Mouse (Mus musculus) midbrain, embryonic 15.5 days (tissue): Measurements from ENCODE around the gene Chek2. TPM values are rescaled to one million over a fixed set of nuclear protein-coding genes. Genes with fewer than 3 reads are reported as not detected.
A peak's percentile ranks its signal among the peaks of the same experiment; 100 is the strongest.
"Not testable (repeated sequence)": the region's sequence is repeated elsewhere in the genome, so short reads cannot be mapped to it uniquely, and the experiment has no call there.

Experiments
- ATAC-seq: fragments of 200-750 bp; cut with Nextera tagmentation; replicated peaks from 2 replicates; pipeline ENCODE4 v1.8.0; 2017; ENCODE audit warnings: moderate TSS enrichment
- H3K27ac ChIP-seq: fragments of 300-500 bp; sonication (generic); 2 replicates; pipeline ENCODE4 v1.5.1; 2015; ENCODE audit warnings: mild to moderate bottlenecking, inconsistent platforms
- H3K27me3 ChIP-seq: fragments of 300-500 bp; sonication (generic); replicated peaks from 2 replicates; pipeline ENCODE4 v1.6.1; 2015; ENCODE audit warnings: inconsistent platforms
- H3K36me3 ChIP-seq: fragments of 300-500 bp; sonication (generic); replicated peaks from 2 replicates; pipeline ENCODE4 v1.6.1; 2015; ENCODE audit warnings: inconsistent platforms
- H3K4me1 ChIP-seq: fragments of 300-500 bp; sonication (generic); 2 replicates; pipeline ENCODE4 v1.6.1; 2015; ENCODE audit warnings: inconsistent platforms
- H3K4me2 ChIP-seq: fragments of 300-500 bp; sonication (generic); 2 replicates; pipeline ENCODE4 v1.6.1; 2015; ENCODE audit warnings: inconsistent platforms, mild to moderate bottlenecking, moderate library complexity
- H3K4me3 ChIP-seq: fragments of 300-500 bp; sonication (generic); 2 replicates; pipeline ENCODE4 v1.5.1; 2015; ENCODE audit warnings: mild to moderate bottlenecking, inconsistent platforms
- H3K9ac ChIP-seq: fragments of 300-500 bp; sonication (generic); 2 replicates; pipeline ENCODE4 v1.6.1; 2015; ENCODE audit warnings: mild to moderate bottlenecking, inconsistent platforms
- H3K9me3 ChIP-seq: fragments of 300-500 bp; sonication (generic); 2 replicates; pipeline ENCODE4 v1.6.1; 2016; ENCODE audit warnings: inconsistent platforms
- WGBS: fragments of 180-500 bp; shearing (Covaris S2); methylation state at CpG from one replicate; pipeline ENCODE4 v1.1.7; 2015; ENCODE audit warnings: mixed read lengths; 5-methylcytosine and 5-hydroxymethylcytosine counted together
- polyA plus RNA-seq: library from polyadenylated mRNA; unstranded; fragments of >200 nt; fragmentation: Nextera tagmentation; extraction: Ambion mirVana; gene quantifications from 2 replicates; pipeline ENCODE4 v1.2.1, GENCODE M21; 2015

The Chek2 gene
- polyA plus RNA-seq, 1 experiment from 2014 or later, result 5.0 TPM

- under 1% methylated on average over 27 of the region's 27 CpGs for WGBS
- ATAC-seq, result peak; percentile 1; the same call in 1 of the 2 replicates
- H3K4me1 ChIP-seq, result peaks cover 52% of the 10 kb centered on the region
These were observed 30.7 kb upstream of the Chek2 start for GRCm38 (mm10) chr5:110808821-110809666.

DNA sequence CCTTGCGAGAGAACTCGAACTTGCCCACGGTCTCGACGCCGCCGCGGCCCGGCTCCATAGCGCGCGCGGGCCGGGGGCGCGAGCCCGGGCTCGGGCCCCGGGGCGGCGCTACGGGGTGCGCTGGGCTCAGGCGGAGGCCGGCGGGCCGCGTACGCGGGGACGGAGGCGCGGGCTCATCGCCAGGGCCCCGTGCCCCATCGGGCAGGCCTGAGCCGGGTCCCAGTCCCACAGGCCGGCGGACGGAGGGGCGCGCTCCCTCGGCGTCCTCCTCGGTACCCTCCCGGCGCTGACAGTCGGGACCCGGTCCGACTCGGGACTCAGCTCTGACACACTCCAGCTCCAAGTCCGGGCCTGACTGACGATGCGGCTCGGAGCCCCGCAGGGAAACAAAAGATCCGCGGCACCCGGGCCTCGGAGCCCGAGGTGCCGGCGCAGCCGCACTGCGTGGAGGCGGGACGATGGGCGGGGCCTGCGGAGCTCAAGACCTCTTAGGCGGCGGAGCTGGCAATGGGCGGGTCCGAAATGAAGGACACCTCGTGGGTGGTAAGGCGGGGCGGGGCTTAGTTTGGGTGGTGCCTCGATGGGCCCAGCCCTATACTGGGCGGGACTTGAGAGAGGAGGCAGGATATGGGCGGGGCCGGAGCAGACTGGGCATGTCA is 30.0 kb upstream of the Chek2 start, which contains the start of gene Ulk1:
Ulk1 (minus strand) TSS at position 431 of the 659 bp plus-strand sequence.
- peaks cover 48% of the 10 kb centered on the region for H3K4me1 ChIP-seq
- peak within 1 kb of the TSS; percentile 85 for H3K4me3 ChIP-seq
- ATAC-seq, result peak; percentile 96
- H3K4me2 ChIP-seq, result peak within 1 kb of the TSS; percentile 92
- no peaks in the 10 kb centered on the region for H3K36me3 ChIP-seq
- H3K27me3 ChIP-seq, result no peaks in the 10 kb centered on the region
- WGBS, result under 1% methylated on average over 79 of the region's 80 CpGs
- H3K27ac ChIP-seq, result peak within 1 kb of the TSS; percentile 85
- H3K9ac ChIP-seq, result peak within 1 kb of the TSS; percentile 87
- no peaks in the 10 kb centered on the region for H3K9me3 ChIP-seq

More at GRCm38 (mm10) chr5:110808821-110809666, 30.7 kb upstream of the Chek2 start:
- peak overlapping the region; percentile 92 for H3K4me2 ChIP-seq
- H3K4me3 ChIP-seq, result peak overlapping the region; percentile 85
- H3K9ac ChIP-seq, result peak overlapping the region; percentile 87
- H3K27ac ChIP-seq, result peak overlapping the region; percentile 85
- H3K36me3 ChIP-seq, result 0 out of 2 replicates have a peak, but pooled peaks cover 4% of the 10 kb centered on the region
- no peaks in the 10 kb centered on the region for H3K27me3 ChIP-seq
- H3K9me3 ChIP-seq, result no peaks in the 10 kb centered on the region

GRCm38 (mm10) chr5:110824421-110824820 is 15.4 kb upstream of the Chek2 start:
- H3K27ac ChIP-seq, result no peak overlapping the region
- no peaks in the 10 kb centered on the region for H3K27me3 ChIP-seq
- no peaks in the 10 kb centered on the region for H3K36me3 ChIP-seq
- 92% methylated on average over 4 of the region's 4 CpGs for WGBS
- H3K9me3 ChIP-seq, result no peaks in the 10 kb centered on the region
- no peak overlapping the region for H3K9ac ChIP-seq
- H3K4me1 ChIP-seq, result no peaks in the 10 kb centered on the region
- no peak overlapping the region for H3K4me3 ChIP-seq
- ATAC-seq, result no peak
- H3K4me2 ChIP-seq, result no peak overlapping the region

DNA sequence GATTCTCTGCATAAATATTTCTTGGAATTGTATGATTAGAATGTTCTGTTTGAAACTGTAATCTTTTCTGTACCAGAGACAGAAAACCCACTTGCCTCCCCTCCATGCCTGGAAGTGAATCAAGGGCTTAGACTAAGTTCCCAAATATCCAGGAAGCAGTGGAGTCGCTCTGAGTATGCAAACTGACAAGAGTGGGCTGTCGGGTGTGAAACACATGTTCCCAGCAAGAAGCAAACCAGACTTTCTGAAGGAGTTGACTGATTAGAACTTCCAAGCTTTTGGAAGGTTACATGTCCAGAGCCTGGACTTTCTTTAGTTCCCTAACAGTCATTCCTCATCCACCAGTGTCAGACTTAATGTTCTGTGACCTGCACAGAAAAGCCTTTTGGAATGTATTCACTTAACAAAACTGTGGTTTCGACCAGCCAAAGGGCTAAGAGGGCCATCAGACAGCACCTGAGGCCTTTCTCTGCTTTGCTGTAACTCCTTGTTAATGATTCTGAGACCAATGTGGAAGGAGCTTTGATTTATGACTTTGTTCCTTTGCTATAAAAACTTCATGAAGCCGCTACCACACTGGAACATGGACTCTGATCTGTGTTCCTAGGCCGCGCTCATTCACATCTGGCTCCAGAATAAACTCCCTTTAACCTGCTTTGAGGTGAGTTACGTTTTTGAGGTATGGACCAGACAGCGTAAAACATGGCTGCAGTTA is 12.8 kb upstream of the Chek2 start:
- Histone ChIP-seq H3K4me3 (no peak overlapping the region), H3K27ac (no peak overlapping the region), H3K9ac (no peak overlapping the region), H3K9me3 (no peaks in the 10 kb centered on the region), H3K36me3 (no peaks in the 10 kb centered on the region), H3K4me1 (no peaks in the 10 kb centered on the region), H3K4me2 (no peak overlapping the region), H3K27me3 (no peaks in the 10 kb centered on the region)
- ATAC-seq, result no peak
- 92% methylated on average over 8 of the region's 8 CpGs for WGBS

DNA sequence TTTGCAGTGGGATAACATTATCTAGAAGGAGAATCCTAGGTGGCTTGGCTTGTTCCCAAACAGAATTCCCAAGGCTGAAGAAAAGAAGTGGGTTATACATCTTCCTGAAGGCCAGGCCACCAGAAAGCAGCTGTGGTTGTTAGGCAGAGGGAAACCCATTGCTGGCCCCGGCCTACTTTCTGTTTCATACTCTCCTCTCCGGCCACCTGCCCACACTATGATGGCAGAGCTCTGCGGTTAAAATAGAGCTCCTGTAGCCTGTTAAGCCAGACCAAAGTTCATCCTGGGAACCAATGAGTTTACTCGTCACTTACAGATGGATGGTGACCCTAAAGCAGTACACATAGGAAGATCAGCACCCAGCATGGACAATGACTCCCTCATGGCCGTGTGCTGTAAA is 12.2 kb upstream of the Chek2 start:
- H3K27ac ChIP-seq, result no peak overlapping the region
- WGBS, result 92% methylated on average over 5 of the region's 5 CpGs
- H3K36me3 ChIP-seq, result no peaks in the 10 kb centered on the region
- H3K4me2 ChIP-seq, result no peak overlapping the region
- ATAC-seq, result no peak
- H3K9me3 ChIP-seq, result no peaks in the 10 kb centered on the region
- no peak overlapping the region for H3K9ac ChIP-seq
- H3K27me3 ChIP-seq, result no peaks in the 10 kb centered on the region
- no peaks in the 10 kb centered on the region for H3K4me1 ChIP-seq
- H3K4me3 ChIP-seq, result no peak overlapping the region

DNA sequence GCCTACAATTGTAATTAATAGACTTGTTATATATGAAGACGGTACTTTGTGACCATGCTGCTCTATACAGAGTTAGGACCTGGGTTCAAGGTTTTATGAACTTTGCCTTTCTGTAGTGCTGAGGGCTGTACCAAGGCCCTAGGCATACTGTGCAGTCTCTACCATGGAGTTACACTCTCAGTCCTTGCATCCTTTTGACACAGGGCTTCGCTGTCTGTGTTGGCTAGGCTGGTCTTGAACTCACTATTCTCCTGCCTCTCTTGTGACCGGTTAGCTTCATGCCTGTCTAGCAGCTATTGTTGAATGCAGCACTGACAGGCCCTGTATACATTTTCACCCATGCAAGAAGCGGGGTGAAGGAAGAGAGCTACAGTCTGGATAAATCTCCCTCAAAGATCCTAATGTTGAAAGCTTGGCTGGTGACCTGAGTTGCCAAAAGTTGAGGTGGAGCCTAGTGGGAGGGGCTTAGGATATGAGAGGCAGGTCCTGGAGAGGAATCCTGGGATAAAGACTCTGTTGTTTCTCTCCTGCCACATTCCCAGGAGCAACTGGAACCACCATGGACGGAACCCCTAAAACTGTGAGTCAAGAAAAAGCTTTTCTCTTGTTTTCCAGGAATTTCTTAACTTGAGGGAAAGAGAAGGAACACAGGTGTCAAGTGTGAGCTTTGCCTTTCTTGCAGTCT is 8.6 kb upstream of the Chek2 start:
- no peaks in the 10 kb centered on the region; the same call in 1 of the 2 replicates for H3K4me1 ChIP-seq
- no peak overlapping the region for H3K27ac ChIP-seq
- no peak for ATAC-seq
- H3K9ac ChIP-seq, result no peak overlapping the region
- no peaks in the 10 kb centered on the region for H3K36me3 ChIP-seq
- H3K27me3 ChIP-seq, result no peaks in the 10 kb centered on the region
- H3K9me3 ChIP-seq, result no peaks in the 10 kb centered on the region
- H3K4me2 ChIP-seq, result no peak overlapping the region
- no peak overlapping the region for H3K4me3 ChIP-seq
- WGBS, result 94% methylated on average over 5 of the region's 5 CpGs

DNA sequence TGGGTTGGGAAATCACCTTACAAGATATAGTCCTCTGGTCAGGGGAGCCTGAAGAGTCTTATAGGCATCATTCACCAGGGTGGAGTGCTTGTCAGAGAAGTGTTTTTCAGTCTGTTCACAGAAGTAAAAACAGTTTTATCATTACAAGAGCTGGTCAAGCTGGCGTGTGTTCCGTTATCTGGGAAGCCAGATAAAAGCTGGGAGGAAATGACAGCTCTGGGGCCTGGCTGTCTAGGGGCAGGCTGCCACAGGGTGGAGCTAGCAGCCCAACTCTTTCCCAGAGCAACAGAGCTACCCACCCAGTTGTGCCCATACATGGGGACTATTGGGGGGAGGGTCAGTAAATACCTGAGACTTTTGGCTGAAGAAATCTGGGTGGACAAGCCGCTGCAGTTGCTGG is 3.8 kb upstream of the Chek2 start:
- no peaks in the 10 kb centered on the region for H3K27me3 ChIP-seq
- no peaks in the 10 kb centered on the region for H3K36me3 ChIP-seq
- H3K27ac ChIP-seq, result no peak overlapping the region
- H3K4me1 ChIP-seq, result peaks cover 15% of the 10 kb centered on the region
- H3K4me3 ChIP-seq, result no peak overlapping the region
- no peak for ATAC-seq
- H3K9ac ChIP-seq, result no peak overlapping the region
- H3K9me3 ChIP-seq, result no peaks in the 10 kb centered on the region
- 31% methylated on average over 3 of the region's 3 CpGs for WGBS
- H3K4me2 ChIP-seq, result no peak overlapping the region

- not testable (repeated sequence) for H3K9me3 ChIP-seq, H3K36me3 ChIP-seq, H3K4me2 ChIP-seq, H3K9ac ChIP-seq, H3K27ac ChIP-seq, ATAC-seq, H3K4me3 ChIP-seq, H3K27me3 ChIP-seq
- WGBS, result 87% methylated on average over 5 of the region's 5 CpGs
- H3K4me1 ChIP-seq, result peaks cover 15% of the 10 kb centered on the region
These were observed 1.8 kb upstream of the Chek2 start for GRCm38 (mm10) chr5:110838016-110838415.

DNA sequence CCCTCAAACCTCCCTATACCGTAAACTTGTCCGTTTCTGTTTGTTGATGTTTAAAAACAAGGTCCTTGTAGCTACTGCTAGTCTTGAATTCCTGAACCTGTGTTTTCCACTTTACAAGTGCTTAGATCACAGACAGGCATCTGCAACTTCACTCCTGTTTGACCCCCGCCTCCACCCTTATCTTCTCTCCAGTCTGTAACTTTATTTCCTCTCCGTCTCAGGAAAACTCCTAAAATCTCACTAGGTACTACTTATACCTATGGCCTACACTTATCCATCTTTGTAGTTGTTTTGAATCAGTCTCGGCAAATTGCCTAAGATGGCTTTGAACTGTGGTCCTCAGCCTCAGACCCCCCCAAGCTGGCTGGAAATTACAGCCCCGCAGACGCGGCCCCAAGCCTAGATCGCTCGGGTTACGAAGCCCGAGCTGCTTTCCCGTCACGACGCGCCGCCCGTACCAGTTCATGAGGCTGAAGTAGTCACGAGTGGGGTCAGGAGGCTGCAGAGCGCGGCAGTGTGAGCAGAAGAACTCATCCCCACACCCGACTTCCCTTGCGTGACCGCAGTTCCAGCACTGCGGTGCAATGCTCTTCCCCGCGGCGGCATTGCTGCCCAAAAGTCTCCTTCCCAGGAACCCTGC is 621 bp upstream of the Chek2 start:
- Histone ChIP-seq H3K27ac (peak overlapping the region; percentile 78), H3K9me3 (no peaks in the 10 kb centered on the region), H3K36me3 (no peaks in the 10 kb centered on the region), H3K4me1 (peaks cover 15% of the 10 kb centered on the region), H3K9ac (peak overlapping the region; percentile 75), H3K4me3 (peak overlapping the region; percentile 87), H3K4me2 (peak overlapping the region; percentile 93), H3K27me3 (no peaks in the 10 kb centered on the region)
- WGBS, result 9% methylated on average over 28 of the region's 28 CpGs
- ATAC-seq, result peak; percentile 84

GRCm38 (mm10) chr5:110840465-110840864 is 686 bp downstream of the Chek2 start:
- Histone ChIP-seq H3K4me3 (peak overlapping the region; percentile 87), H3K27me3 (no peaks in the 10 kb centered on the region), H3K36me3 (no peaks in the 10 kb centered on the region), H3K4me2 (peak overlapping the region; percentile 93), H3K27ac (no peak overlapping the region), H3K4me1 (peaks cover 15% of the 10 kb centered on the region), H3K9ac (peak overlapping the region; percentile 26; the same call in 1 of the 2 replicates), H3K9me3 (no peaks in the 10 kb centered on the region)
- ATAC-seq, result no peak
- 10% methylated on average over 4 of the region's 4 CpGs for WGBS

DNA sequence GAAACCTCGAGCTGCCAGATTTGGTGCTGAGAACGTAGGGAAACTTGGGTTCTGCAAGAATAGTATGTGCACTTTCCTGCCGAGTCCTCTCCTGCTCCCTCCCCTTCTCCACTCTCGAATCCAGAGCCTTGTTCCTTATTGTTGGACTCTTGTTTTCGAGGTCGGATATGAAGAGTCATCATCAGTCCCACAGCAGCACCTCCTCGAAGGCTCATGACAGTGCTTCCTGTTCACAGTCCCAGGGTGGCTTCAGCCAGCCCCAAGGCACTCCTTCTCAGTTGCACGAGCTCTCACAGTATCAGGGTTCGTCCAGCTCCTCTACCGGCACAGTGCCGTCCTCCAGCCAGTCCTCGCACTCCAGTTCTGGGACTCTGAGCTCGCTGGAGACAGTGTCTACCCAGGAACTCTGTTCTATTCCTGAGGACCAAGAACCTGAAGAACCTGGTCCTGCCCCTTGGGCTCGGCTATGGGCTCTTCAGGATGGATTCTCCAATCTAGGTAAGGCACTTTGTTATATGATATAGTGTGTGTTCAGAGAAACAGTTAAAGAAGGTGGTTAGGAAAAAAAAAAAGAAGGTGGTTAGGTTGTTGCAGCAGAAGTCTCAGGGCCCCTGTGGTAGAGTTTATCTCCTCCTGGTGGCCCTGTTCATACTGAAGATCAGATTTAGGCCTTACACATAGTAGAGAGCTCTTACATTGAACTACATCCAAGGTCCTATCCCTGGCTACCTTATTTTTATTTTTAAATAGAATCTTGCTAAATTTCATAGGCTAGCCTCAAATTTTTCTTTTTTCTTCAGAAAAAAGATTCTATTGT is 1.5 kb downstream of the Chek2 start:
- no peak for ATAC-seq
- H3K36me3 ChIP-seq, result no peaks in the 10 kb centered on the region
- WGBS, result 90% methylated on average over 14 of the region's 14 CpGs

More for the DNA sequence above, 1.5 kb downstream of the Chek2 start:
- H3K9ac ChIP-seq, result no peak overlapping the region
- H3K27ac ChIP-seq, result no peak overlapping the region
- H3K4me3 ChIP-seq, result no peak overlapping the region
- H3K4me1 ChIP-seq, result peaks cover 15% of the 10 kb centered on the region
- no peaks in the 10 kb centered on the region for H3K27me3 ChIP-seq
- H3K9me3 ChIP-seq, result no peaks in the 10 kb centered on the region
- no peak overlapping the region for H3K4me2 ChIP-seq
